Mouse (Mus musculus) kidney, adult 2 months (tissue): ENCODE measurements around the gene Tardbp.

Source experiments
- CTCF ChIP-seq: fragments of 200-500 bp; conservative IDR thresholded peaks from 2 replicates; pipeline ENCODE4 v1.5.1; 2011; ENCODE audit warnings: low read depth, mild to moderate bottlenecking, control low read depth, low read length, moderate library complexity, mixed read lengths; ENCODE audit not compliant: insufficient read depth, insufficient read length
- POLR2A ChIP-seq: fragments of 200-500 bp; IDR thresholded peaks from one replicate; pipeline ENCODE4 v1.6.1; 2011; ENCODE audit warnings: low read depth, low read length, control low read depth

DNA sequence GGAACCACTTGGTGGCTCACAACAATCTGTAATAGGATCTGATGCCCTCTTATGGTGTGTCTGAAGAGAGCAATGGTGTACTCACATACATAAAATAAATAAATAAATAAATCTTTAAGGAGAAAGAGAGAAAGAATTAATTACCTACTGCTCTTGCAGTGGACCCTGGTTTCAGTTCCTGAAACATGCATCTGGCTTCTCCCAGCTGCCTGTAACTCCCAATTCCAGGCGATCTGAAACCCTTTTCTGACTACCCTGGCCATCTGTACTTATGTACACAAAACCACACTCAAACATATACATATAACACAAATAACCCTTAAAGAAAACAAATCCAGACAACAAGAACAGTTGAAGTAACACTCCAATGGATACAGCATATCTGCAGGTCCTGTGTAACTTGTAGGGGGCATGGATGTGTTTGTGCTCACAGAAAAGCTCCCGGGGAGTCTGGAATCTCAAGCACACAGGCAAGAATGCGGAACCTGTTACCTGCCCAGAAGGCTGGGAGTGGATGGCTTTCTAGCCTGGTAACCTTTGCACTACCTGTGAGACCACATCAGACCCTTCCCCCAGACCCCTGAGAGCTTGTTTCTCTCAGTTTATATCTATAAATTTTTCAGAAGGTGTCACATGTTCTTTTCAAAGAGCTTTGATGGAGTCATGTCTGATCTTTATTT is 5.3 kb upstream of the Tardbp start:
- TF ChIP-seq CTCF (no peak), POLR2A (no peak)
